Mouse (Mus musculus) layer of hippocampus, adult 18-20 months (tissue): ENCODE measurements around the gene Zfp831. TPM values are rescaled to one million over a fixed set of nuclear protein-coding genes. Genes with fewer than 3 reads are reported as not detected.

ENCODE experiments used
- DNase-seq, 2 experiments: peaks; one replicate each; pipeline ENCODE4 v3.0.0; 2022; ENCODE audit warnings: low spot score in 2 of 2
- total RNA-seq, 2 experiments: library from RNA; stranded (reverse); gene quantifications; 2 replicates each; pipeline ENCODE4 v1.2.3; 2021

Gene Zfp831
- total RNA-seq, 2 experiments from 2014 or later, result 24.0 to 26.3 TPM

- peak in 1 of 2 experiments; percentile 20 for DNase-seq
These were observed 6.6 kb upstream of the Zfp831 start for GRCm38 (mm10) chr2:174636750-174637149.

DNA sequence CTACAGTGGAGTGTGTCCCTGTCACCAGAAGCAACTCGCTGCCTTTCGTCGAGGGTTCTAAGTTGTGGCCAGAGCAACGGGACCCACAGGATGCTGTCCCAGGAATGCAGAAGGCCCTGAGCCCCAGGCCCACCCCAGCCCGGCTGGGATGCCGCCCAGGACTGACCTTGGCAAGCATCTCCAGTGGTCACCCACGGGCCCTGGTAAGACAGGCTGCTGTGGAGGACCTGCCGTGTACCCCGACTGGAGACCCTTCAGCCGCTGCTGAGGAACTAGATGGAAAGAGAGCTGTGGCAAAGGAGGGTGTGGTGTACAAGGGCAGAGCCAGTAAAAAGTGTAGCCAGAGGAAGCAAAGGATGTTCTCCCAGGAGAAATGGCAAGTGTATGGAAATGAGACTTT is 1.6 kb downstream of the Zfp831 start:
- DNase-seq, result no peak

DNA sequence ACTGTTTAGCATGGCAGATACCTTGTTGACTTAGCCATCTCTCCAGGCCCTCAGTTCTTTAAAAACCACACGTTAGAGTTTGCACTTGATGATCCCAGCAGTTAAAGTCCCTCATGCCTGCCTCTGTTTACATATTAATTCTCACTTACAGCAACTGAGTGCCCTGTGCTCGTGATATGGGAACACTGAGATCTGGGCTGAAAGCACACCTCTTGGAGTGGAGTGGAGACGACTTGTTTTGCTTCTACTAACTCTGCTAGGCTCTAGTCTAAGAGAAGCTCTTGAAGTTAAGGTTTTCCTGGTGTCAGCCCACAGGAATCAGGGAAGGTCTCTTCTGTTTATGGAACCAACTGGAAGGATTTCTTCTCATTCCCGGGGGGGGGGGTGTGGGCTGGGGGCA is 9.5 kb downstream of the Zfp831 start:
- DNase-seq, result no peak

GRCm38 (mm10) chr2:174655341-174655740 is 12.0 kb downstream of the Zfp831 start:
- DNase-seq, result no peak

DNA sequence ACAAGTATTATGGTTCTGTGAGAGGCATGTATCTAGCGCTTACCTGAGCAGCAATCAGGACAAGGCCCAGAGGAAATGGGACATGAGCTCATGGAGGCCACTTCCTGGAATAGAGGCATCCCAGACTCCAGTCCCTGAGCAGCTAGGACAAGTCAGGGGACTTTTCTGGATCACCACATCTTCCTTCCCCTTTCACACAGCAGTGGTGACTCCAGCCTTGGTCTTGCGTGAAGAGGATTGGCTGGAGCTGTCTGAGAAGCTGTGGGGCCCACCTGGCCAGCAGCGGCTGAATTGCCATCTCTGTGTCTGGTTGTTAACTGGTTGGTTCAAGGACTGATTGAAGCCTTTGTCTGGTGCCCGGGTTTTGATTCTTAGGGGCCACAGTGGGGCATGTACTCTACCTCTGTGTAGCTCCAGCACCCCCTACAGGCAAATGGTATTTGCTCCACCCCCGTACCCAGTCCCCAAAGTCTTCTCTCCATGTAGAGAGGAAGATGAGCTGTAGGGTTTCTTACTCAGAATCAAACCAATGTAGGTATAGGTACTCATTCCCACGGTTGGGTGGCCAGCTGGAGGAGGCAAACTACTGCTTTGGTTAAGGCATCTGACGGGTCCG is 15.0 kb downstream of the Zfp831 start:
- DNase-seq, result no peak

DNA sequence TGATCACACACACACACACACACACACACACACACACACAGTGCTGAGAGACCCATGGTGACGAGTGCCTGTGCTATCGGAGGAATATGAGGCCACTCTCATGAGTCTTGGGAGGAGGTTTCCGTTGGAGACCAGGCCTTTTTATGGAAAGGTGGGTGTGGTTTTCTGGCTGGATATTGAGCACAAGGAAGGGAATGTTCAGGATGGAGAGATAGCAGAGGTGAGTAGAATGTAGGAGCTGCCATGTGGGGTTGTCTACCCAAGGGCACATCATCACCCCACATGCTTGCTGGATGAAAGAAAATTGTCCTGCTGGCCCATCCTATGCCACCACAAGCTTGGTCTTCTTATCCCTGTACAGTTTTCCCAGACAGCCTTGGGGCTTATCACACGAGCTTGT is 16.5 kb downstream of the Zfp831 start:
- DNase-seq, result no peak

DNA sequence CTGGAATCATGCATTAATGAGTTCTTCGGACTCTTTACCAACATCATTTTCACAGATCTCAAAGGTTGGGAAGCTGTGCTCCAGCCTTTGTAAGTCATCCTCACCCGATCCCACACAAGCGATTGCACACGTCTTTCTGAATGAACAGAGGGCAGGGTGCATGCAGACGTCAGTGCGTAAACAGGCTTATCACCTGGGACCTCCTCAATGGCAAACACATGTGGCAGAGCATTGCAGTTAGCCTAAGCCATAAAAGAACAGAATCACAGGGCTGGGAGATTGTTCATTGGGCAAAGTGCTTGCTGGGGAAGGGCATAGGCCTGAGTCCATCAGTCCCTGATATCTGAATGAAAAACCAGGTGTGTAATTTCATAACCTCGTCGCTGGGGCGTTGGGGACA is 17.0 kb downstream of the Zfp831 start:
- DNase-seq, result no peak

- DNase-seq, result no peak
These were observed 18.3 kb downstream of the Zfp831 start for GRCm38 (mm10) chr2:174661436-174662171.

GRCm38 (mm10) chr2:174662593-174662992 is 19.3 kb downstream of the Zfp831 start:
- DNase-seq, result peak in 1 of 2 experiments; percentile 55

GRCm38 (mm10) chr2:174665404-174665803 is 22.1 kb downstream of the Zfp831 start:
- DNase-seq, result no peak

- no peak for DNase-seq
These were observed 25.5 kb downstream of the Zfp831 start for GRCm38 (mm10) chr2:174668806-174669205.

GRCm38 (mm10) chr2:174672506-174673190 is 29.3 kb downstream of the Zfp831 start:
- DNase-seq, result peak in 1 of 2 experiments; percentile 37

- DNase-seq, result peak; percentile 80 to 93
These were observed 30.4 kb downstream of the Zfp831 start for GRCm38 (mm10) chr2:174673592-174674286.

DNA sequence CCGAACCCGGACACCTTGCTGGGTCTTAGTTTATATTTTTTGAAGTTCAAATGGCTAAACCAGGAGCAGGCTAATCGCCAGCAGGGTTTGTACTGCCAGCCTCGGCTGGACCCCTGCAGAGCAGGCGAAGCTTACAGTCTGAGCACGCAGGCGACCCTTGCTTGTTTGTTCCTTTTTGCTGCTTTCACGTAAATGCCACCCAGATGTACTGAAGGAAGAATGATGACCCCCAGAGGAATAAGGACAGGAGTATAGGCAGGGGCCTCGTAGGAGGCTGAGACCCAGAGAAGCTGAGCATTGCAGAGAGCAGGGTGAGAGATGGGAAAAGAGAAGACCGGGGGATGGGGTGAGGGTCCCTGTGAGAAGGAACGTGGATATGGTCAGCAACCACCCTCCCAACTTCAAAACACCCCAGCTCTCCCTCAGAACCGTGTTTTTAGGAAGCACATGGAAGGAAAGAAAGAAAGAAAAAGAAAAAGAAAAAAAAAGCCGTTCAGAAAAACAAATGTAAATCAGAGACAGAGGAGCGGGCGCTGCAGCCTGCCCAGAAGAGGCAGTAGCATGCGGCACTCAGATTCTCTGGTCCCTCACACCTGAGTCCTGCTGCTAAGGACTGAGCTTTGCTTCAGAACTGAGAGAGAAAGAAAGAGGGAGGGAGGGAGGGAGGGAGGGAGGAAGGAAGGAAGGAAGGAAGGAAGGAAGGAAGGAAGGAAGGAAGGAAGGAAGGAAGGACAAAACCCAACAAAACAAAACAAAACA is 31.1 kb downstream of the Zfp831 start:
- DNase-seq, result no peak

DNA sequence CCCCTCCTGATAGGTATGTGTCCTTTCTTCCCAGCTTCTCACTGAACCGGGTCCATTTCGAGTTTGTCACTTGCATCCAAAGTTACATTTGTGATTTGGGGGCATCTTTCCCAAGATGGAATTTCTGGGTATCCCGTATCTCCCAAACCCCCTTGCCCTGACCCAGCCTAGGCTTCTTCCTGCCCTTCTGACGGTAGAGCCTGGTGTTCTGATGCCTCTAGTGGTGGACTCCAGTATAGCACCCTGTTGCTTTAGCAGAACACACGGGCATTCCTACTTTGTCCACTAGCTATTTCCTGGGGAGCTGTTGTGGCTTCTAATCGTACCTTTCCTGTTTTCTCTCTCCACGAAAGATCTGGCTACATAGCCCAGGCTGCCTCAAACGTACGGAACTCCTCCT is 32.3 kb downstream of the Zfp831 start:
- peak; percentile 60 to 84 for DNase-seq

DNA sequence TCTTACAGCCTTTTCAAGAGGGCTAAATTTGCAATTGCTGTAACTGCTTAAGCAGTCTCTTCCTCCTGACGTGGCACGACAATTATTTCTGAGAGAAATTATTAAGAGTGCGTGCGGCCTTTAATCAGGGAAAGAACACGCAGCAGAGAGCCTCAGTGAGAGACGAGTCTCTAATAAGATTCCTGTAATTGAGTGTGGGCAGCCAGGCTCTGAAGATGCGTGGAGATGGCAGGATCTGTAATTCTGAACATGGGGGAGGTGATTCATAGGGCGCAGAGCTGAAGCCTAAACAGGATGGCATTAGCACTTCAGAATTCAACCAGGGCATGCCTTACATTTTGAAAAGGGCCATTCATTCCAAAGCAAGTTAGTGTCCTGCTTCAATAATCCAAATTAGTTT is 58.0 kb downstream of the Zfp831 start:
- peak in 1 of 2 experiments; percentile 6 for DNase-seq

DNA sequence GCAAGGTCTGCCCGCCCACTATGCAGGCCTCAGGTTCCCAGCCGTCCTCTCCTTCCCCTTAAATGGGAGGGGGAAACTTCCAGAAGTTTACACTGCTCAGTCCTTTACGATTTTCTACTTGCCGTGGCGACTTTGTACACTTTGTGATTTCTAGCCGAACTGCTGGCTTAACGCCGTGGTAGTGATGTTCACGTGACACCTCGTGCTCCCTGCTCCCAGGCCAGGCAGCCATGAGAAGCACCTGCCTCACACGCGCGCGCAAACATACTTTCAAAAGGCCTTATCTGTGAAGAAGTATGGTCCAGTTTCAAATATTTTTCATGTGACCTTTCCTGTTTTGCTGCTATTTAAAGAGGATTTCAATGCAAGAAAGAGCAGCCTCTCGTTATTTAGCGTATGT is 63.8 kb downstream of the Zfp831 start:
- no peak for DNase-seq

- DNase-seq, result no peak
These were observed 65.3 kb downstream of the Zfp831 start for GRCm38 (mm10) chr2:174708587-174708986.

DNA sequence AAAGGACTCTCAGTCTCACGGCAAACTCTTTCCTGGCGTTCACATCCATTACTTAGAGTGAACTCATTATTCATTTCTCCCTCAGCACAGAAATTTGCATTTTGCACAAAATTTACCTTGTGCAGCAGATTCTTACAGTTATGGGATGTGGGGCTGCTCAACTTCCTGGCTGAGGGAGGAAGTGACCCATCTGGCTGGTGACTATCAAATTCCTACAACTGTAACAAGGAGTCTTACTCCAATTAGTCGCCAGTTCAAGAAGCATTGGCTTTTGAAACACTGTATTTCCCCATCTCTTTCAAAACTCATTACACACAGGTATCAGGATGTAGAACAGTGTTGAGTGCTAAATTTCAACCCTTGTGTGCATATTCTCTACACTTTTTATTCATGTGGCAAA is 66.9 kb downstream of the Zfp831 start:
- no peak for DNase-seq

GRCm38 (mm10) chr2:174712043-174712442 is 68.7 kb downstream of the Zfp831 start:
- DNase-seq, result no peak

DNA sequence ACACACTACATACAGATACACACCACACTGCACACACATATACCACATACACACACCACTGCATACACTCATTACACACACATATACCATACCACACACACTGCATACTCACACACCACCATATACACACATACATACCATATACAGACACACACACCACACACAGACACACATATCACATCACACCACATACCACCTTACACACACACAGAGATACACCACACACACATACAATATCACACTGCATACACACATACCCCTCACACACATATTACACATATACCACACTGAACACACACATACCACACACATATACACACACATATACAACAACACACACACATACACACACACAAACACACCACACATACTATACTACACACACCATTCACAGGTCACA is 72.6 kb downstream of the Zfp831 start:
- DNase-seq, result no peak
